Mouse (Mus musculus): ENCODE measurements around the gene Gm19426. TPM values are rescaled to one million over a fixed set of nuclear protein-coding genes. Genes with fewer than 3 reads are reported as not detected.

Gene Gm19426
- polyA plus RNA-seq, 1 experiment from 2014 or later, result 8.2 TPM

DNA sequence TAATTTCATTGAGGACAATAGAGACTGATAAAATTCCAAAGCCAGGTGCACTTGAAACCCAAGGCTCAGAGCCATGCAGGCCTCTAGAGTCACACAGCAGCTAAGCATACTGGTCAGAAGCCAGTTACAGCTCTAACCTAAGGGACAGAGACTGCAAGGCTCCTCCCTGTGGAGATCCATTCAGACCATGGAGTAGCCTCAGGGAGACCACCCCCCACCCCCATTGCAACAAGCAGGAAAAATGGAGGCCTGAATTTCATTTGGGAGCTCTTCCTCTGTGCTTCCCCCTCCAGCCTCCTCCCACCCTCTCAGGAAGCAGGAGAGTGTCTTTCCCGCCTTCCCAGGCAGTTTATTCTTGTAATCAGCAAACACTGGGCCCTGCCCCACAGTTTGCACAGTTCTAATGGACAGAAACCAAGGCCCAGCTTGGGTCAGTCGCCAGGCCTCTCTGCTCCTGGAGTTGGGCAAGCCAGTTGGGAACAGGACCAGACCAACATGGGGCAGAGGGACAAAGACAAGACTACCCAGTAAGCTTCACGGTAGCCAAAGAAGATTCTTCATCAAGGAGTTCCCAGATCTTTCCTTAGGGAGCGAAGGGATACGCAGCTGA, 1.5 kb downstream of the Gm19426 start:
- Histone ChIP-seq H3K4me3 (peak overlapping the region; percentile 95), H3K27me3 (ENCODE audit: low read depth, poor library complexity, severe bottlenecking) (0 out of 2 replicates have a peak, but pooled peaks cover 1% of the 10 kb centered on the region), H3K36me3 (peaks cover 26% of the 10 kb centered on the region), H3K9me3 (replicated peaks) (no peaks in the 10 kb centered on the region), H3K4me1 (peaks cover 65% of the 10 kb centered on the region), H3K27ac (peak overlapping the region; percentile 100)
- no peak for DNase-seq (ENCODE audit: low spot score)
- 4% methylated on average over 5 of the region's 5 CpGs for WGBS

DNA sequence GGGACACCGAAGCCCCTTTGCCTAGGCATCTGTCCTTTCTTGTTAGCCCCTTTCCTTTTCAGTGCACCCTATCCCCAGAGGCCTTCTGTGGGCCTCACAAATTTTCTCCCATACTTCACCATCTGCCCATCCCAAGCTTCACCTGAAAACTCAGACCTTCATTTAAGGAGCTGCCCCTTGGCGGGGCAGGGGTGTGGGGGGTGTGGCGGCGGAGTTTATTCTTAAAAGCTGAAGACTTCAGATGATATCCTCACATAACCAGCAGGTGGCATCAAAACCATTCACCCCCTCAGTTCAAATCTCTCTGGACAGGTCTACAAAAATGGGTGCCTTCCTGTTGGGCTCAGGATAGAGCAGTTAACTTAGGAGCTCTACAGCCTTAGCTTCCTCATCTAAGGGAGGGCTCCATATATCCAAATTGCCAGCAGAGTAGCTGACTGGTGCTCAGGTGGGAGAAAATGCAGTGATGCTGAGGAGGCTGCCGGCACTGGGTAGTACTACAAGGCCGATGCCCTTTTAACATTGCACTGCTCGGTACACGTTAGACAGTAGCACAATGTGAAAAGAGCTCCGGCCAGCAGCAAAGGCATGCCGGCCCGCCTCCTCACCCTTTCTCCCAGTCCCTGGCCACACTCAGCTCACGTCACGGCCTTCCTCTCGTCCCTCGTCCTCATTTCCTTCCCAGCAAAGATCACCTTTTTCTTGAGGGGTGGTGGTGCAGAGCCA, 2.7 kb downstream of the Gm19426 start:
- Histone ChIP-seq H3K27ac (peak overlapping the region; percentile 100), H3K9me3 (replicated peaks) (no peaks in the 10 kb centered on the region), H3K36me3 (peaks cover 26% of the 10 kb centered on the region), H3K4me1 (peaks cover 76% of the 10 kb centered on the region), H3K4me3 (peak overlapping the region; percentile 95), H3K27me3 (ENCODE audit: low read depth, poor library complexity, severe bottlenecking) (no peaks in the 10 kb centered on the region)
- DNase-seq (ENCODE audit: low spot score), result no peak
- WGBS, result 87% methylated on average over 15 of the region's 15 CpGs

DNA sequence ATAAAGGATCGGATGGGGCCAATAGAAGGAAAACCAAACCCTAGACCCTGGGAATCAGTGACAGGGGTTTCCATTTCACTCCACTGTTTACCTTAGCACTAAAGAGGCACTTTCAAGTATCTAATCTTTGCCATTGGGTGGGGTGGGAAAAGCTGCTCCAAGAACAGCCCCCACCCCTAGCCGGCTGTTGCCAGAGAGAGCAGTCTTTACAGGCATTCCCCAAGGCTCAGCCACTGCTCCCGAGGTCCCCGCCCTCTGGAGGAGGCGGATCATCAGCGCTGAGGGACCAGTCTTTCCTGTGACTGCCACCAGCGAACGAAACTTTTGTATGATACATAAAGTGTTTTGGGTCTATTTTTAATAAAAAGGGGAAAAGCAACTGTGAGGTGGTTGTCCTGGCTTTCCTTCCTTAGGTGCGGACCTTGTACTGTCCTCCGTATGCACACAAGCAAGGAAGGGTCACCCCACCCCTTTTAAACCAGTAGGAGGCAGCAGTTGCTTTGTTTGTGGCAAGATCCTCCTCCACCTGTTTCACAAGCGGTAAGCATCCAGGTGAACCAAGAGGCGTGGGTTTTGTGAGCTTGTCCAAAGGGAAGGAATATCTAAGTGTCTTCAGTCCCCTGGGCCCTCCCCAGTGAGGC, 5.1 kb downstream of the Gm19426 start:
- peak; percentile 61 for DNase-seq (ENCODE audit: low spot score)
- Histone ChIP-seq H3K27ac (peak overlapping the region; percentile 3; the same call in 1 of the 2 replicates), H3K27me3 (ENCODE audit: low read depth, poor library complexity, severe bottlenecking) (no peaks in the 10 kb centered on the region), H3K4me3 (peak overlapping the region; percentile 23), H3K4me1 (peaks cover 90% of the 10 kb centered on the region), H3K36me3 (peaks cover 26% of the 10 kb centered on the region), H3K9me3 (replicated peaks) (no peaks in the 10 kb centered on the region)
- 3% methylated on average over 12 of the region's 12 CpGs for WGBS

DNA sequence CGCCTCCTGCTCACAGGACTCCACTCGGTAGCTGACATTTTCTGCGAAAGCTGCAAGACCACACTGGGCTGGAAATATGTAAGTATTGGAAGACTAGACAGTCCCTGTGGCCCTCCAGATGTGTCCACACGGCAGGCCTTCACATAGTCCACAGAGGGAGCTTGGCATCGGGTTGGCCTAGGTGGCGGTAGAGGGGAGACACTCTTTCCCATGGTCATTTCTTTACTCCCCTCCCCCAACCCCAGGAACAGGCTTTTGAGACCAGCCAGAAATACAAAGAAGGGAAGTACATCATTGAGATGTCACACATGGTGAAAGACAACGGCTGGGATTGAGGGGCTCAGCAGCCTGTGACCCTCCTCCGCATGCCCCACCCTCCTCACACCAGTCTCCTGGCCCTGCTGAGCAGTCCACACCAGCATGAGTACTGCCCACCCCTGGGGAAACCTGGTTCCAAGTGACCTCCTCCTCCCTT, 6.0 kb downstream of the Gm19426 start:
- 6% methylated on average over 8 of the region's 8 CpGs for WGBS
- peak overlapping the region; percentile 72 for H3K27ac ChIP-seq
- DNase-seq (ENCODE audit: low spot score), result peak; percentile 58
- no peaks in the 10 kb centered on the region for H3K9me3 ChIP-seq (replicated peaks)
- H3K4me3 ChIP-seq, result peak overlapping the region; percentile 23
- H3K27me3 ChIP-seq (ENCODE audit: low read depth, poor library complexity, severe bottlenecking), result no peaks in the 10 kb centered on the region
- H3K4me1 ChIP-seq, result peaks cover 93% of the 10 kb centered on the region
- H3K36me3 ChIP-seq, result peaks cover 26% of the 10 kb centered on the region

DNA sequence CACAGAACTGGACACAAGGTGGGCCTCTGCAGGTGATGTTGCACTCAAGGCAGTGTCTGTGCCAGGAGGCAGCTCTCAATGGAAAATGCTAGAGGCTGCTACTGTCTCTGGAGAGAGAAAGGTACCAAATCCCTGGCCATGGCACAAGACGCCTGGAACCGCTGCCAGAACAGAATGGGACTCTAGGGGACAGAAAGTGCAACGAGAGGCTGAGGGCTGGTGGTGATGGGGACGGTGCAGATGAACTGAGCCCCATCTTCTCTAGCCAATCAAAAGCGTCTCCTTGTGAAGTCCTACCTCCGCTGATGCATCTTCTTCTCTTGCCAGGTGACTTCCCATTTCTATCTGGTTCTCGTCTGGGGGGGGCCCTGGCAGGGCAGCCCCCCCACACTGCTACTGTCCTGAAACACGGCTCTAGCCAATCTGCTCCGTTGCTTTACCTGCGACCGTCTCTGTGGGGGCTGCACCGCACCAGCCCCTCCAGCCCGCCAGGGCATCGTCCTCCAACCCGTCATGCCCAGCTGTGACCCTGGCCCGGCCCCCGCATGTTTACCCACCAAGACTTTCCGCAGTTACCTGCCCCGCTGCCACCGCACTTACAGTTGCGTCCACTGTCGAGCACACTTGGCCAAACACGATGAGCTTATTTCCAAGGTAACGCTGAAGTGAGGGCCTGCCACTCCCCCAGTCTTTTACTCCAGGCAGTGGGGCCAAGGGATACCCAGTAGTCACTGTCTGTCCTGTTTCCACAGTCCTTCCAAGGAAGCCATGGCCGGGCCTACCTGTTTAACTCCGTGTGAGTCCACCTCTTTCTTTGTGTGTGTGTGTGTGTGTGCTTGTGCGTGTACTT, 6.9 kb downstream of the Gm19426 start:
- peak overlapping the region; percentile 23 for H3K4me3 ChIP-seq
- 10% methylated on average over 27 of the region's 27 CpGs for WGBS
- peak overlapping the region; percentile 72 for H3K27ac ChIP-seq
- H3K36me3 ChIP-seq, result peaks cover 19% of the 10 kb centered on the region
- no peaks in the 10 kb centered on the region for H3K9me3 ChIP-seq (replicated peaks)
- peaks cover 84% of the 10 kb centered on the region for H3K4me1 ChIP-seq
- H3K27me3 ChIP-seq (ENCODE audit: low read depth, poor library complexity, severe bottlenecking), result no peaks in the 10 kb centered on the region
- peak; percentile 57 for DNase-seq (ENCODE audit: low spot score)

DNA sequence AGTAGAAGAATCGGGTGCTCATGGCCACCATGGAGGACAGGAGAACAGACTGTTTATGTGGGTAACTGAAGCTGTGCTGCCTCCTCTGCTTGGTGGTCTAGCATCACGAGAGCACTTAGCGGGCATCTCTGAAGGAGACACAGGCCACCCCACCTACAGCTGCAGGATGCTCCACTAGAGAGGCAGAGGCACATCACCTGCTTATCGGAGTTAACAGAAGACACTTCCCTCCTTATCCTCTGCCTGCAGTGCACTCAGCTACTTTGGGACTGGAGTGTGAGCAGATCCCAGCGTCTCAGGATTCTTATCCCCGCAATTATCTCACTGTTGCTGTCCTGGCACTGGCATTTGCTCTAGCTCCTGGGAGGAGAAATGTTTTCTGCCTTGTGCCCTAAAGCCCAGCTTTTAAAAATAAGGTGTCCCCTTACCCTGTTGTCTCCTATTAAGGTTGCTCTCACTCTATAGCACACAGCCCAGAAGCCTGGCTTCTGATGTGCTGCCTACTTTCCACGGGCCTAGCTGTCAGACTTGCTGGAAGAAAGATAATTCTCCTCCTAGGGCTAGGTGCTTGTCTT, 8.0 kb downstream of the Gm19426 start:
- Histone ChIP-seq H3K27me3 (ENCODE audit: low read depth, poor library complexity, severe bottlenecking) (no peaks in the 10 kb centered on the region), H3K36me3 (peaks cover 7% of the 10 kb centered on the region), H3K4me3 (peak overlapping the region; percentile 56), H3K27ac (peak overlapping the region; percentile 83), H3K9me3 (replicated peaks) (no peaks in the 10 kb centered on the region), H3K4me1 (peaks cover 73% of the 10 kb centered on the region)
- WGBS, result 26% methylated on average over 7 of the region's 7 CpGs
- DNase-seq (ENCODE audit: low spot score), result peak; percentile 39

DNA sequence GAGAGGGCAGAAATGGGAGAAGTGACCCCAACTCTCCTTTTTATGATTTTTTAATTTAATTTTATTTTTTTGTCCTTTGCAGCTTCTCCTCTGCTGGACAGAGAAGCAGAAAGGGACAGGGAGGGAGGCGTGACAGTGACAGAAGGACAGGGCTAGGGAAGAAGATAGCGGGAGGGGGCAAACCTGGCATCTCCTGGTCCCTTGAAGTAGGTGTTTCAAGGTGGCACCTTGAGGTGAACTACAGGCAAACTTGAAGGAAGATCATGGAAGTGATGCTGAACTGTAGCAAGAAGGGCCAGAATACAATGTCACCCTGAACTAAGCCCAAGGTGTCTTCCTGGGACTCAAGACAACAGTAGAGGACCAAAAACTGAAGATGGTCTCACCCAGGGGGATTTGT, 8.5 kb downstream of the Gm19426 start:
- DNase-seq (ENCODE audit: low spot score), result no peak
- H3K4me3 ChIP-seq, result peak overlapping the region; percentile 56
- no peaks in the 10 kb centered on the region for H3K9me3 ChIP-seq (replicated peaks)
- H3K36me3 ChIP-seq, result peaks cover 2% of the 10 kb centered on the region
- H3K4me1 ChIP-seq, result peaks cover 67% of the 10 kb centered on the region
- H3K27ac ChIP-seq, result peak overlapping the region; percentile 83
- 6% methylated on average over 2 of the region's 2 CpGs for WGBS
- H3K27me3 ChIP-seq (ENCODE audit: low read depth, poor library complexity, severe bottlenecking), result no peaks in the 10 kb centered on the region

DNA sequence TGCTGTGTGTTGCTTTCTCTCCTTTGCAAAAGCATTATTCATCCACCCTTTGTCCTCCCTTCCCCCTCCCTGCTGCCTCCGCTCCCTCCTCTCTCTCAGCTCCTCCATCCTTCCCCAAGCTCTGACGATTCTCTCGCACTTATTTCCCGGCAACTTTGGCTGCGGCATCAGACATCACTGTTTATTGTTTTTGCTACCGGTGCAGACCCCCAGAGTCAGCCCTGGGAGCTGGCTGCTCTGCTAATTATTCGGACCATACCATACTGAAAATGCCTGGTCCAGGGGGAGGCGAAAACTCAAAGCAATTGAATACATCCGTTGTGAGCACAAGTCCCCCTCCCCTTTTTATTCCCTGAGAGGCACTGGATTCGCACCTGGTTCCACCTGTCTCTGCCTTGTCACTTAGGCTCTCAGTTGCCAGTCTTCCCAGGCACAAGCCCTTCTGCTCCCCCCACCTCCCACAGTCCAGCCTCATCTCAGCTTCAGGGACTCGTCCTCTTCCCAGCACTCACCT, 9.0 kb downstream of the Gm19426 start:
- DNase-seq (ENCODE audit: low spot score), result peak; percentile 67
- peaks cover 62% of the 10 kb centered on the region for H3K4me1 ChIP-seq
- WGBS, result under 1% methylated on average over 11 of the region's 11 CpGs

DNA sequence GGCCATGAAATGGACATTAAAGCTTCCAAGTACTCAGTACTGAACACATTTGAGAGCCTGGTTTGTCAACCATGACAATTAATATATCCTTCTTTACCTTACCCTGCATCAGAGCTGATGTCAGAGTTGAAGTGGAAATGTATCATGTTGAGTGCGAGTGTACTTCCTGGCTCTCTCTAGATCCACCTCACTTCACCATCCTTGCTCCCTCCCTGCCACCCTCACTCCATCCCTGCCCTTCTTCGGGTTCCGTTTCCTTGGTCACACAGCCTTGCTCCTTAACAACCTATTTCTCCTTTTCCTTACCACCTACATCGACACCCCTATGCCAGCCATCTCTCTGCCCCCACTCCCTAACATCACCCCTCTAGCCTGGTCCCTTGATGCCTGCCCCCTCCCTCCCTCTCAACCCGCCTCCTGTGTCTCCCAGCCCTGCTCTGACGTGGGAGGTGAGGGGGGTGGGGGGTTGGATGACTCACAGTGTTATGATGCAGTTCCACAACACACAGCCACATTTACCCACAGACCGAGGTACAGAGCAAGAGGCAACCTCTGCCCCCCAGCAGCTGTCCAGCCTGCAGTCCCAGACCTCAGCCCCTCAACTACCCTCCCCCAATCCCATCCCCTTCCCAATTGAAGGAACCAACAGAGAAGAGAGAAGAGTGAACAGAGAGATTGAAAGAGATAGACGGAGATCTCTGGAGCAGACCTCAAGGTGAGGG, 9.7 kb downstream of the Gm19426 start, which contains the start of gene Ypel4:
TSS of gene Ypel4 (plus strand) at position 480 of the 722 bp plus-strand sequence.
- Histone ChIP-seq H3K27ac (peak within 1 kb of the TSS; percentile 83), H3K9me3 (replicated peaks) (no peaks in the 10 kb centered on the region), H3K27me3 (ENCODE audit: low read depth, poor library complexity, severe bottlenecking) (no peaks in the 10 kb centered on the region), H3K4me3 (peak within 1 kb of the TSS; percentile 56), H3K36me3 (no peaks in the 10 kb centered on the region), H3K4me1 (peaks cover 56% of the 10 kb centered on the region)
- WGBS, result 2% methylated on average over 8 of the region's 8 CpGs
- peak; percentile 57 for DNase-seq (ENCODE audit: low spot score)

More for the DNA sequence above, 9.0 kb downstream of the Gm19426 start:
- no peaks in the 10 kb centered on the region for H3K27me3 ChIP-seq (ENCODE audit: low read depth, poor library complexity, severe bottlenecking)
- peak overlapping the region; percentile 83 for H3K27ac ChIP-seq
- H3K9me3 ChIP-seq (replicated peaks), result no peaks in the 10 kb centered on the region
- H3K36me3 ChIP-seq, result no peaks in the 10 kb centered on the region
- peak overlapping the region; percentile 56 for H3K4me3 ChIP-seq

DNA sequence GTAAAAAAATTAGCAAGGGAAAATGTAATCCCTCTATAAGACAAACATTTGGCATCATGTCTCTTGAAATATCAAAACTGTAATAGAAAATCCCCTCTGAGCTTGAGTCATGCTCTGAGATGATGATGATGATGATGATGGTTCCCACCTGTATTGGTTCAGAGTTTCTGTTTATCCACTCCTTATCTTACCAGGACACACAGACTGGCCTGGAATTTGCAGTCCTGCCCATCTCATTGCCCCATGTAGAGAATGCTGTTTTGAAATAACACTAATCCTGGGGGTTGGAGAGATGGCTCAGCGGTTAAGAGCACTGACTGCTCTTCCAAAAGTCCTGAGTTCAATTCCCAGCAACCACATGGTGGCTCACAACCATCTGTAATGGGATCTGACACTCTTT, 11.1 kb downstream of the Gm19426 start:
- Histone ChIP-seq H3K4me3 (no peak overlapping the region), H3K27ac (no peak overlapping the region), H3K9me3 (replicated peaks) (no peaks in the 10 kb centered on the region), H3K4me1 (peaks cover 48% of the 10 kb centered on the region), H3K27me3 (ENCODE audit: low read depth, poor library complexity, severe bottlenecking) (no peaks in the 10 kb centered on the region), H3K36me3 (no peaks in the 10 kb centered on the region)
- WGBS, result 84% methylated on average over 1 of the region's 1 CpGs
- no peak for DNase-seq (ENCODE audit: low spot score)

DNA sequence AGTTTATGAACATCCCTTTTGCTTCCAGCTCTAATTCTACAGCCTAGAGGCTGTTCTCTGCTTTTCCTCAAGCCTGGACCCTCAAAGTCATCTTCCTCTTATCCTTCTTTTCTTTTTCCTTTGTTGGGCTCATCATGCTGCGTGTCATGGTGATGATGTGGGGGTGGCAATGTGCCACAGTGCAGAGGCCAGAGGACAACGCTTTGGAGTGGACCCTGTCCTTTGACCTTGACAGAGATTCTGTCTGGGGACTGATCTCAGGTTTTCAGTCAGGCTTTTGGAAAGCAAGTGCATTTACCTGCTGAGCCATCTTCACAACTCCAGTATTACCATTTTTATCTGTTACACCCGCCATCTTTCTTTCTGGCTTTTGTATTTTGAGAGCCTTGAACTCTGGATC, 12.2 kb downstream of the Gm19426 start:
- 80% methylated on average over 3 of the region's 3 CpGs for WGBS
- H3K9me3 ChIP-seq (replicated peaks), result no peaks in the 10 kb centered on the region
- H3K4me3 ChIP-seq, result no peak overlapping the region
- no peaks in the 10 kb centered on the region for H3K27me3 ChIP-seq (ENCODE audit: low read depth, poor library complexity, severe bottlenecking)
- H3K27ac ChIP-seq, result no peak overlapping the region
- H3K4me1 ChIP-seq, result peaks cover 44% of the 10 kb centered on the region
- no peak for DNase-seq (ENCODE audit: low spot score)
- no peaks in the 10 kb centered on the region for H3K36me3 ChIP-seq
